Mouse (Mus musculus) lung, embryonic 15.5 days (tissue): ENCODE measurements around the gene Rnf115. TPM values are rescaled to one million over a fixed set of nuclear protein-coding genes. Genes with fewer than 3 reads are reported as not detected.
"Not testable (repeated sequence)": the region's sequence is repeated elsewhere in the genome, so short reads cannot be mapped to it uniquely, and the experiment has no call there.

Experiments
- ATAC-seq: fragments of 200-750 bp; cut with Nextera tagmentation; 2 replicates; pipeline ENCODE4 v1.8.0; 2017; ENCODE audit warnings: moderate number of reproducible peaks, borderline replicate concordance; ENCODE audit not compliant: low FRiP score, low TSS enrichment; ENCODE audit errors: extremely low read depth
- H3K27ac ChIP-seq: fragments of 300-500 bp; sonication (generic); 2 replicates; pipeline ENCODE4 v1.5.1; 2015; ENCODE audit warnings: moderate library complexity, mild to moderate bottlenecking, inconsistent platforms
- H3K27me3 ChIP-seq: fragments of 300-500 bp; sonication (generic); 2 replicates; pipeline ENCODE4 v1.6.1; 2015; ENCODE audit warnings: inconsistent platforms
- H3K36me3 ChIP-seq: fragments of 300-500 bp; sonication (generic); 2 replicates; pipeline ENCODE4 v1.6.1; 2015; ENCODE audit warnings: inconsistent platforms
- H3K4me1 ChIP-seq: fragments of 300-500 bp; sonication (generic); 2 replicates; pipeline ENCODE4 v1.6.1; 2015; ENCODE audit warnings: inconsistent platforms
- H3K4me2 ChIP-seq: fragments of 300-500 bp; sonication (generic); 2 replicates; pipeline ENCODE4 v1.6.1; 2015; ENCODE audit warnings: inconsistent platforms, mild to moderate bottlenecking, moderate library complexity
- H3K4me3 ChIP-seq: fragments of 300-500 bp; sonication (generic); 2 replicates; pipeline ENCODE4 v1.5.1; 2015; ENCODE audit warnings: mild to moderate bottlenecking, inconsistent platforms
- H3K9ac ChIP-seq: fragments of 300-500 bp; sonication (generic); 2 replicates; pipeline ENCODE4 v1.6.1; 2015; ENCODE audit warnings: inconsistent platforms
- H3K9me3 ChIP-seq: fragments of 300-500 bp; sonication (generic); 2 replicates; pipeline ENCODE4 v1.6.1; 2016; ENCODE audit warnings: inconsistent platforms
- WGBS: fragments of 180-500 bp; shearing (Covaris S2); methylation state at CpG from one replicate; pipeline ENCODE4 v1.1.7; 2015; 5-methylcytosine and 5-hydroxymethylcytosine counted together
- polyA plus RNA-seq: library from polyadenylated mRNA; unstranded; fragments of >200 nt; fragmentation: Nextera tagmentation; extraction: Ambion mirVana; gene quantifications from 2 replicates; pipeline ENCODE4 v1.2.1, GENCODE M21; 2015

Gene Rnf115
- polyA plus RNA-seq, 1 experiment from 2014 or later = 52.3 TPM

- H3K4me2 ChIP-seq = no peak overlapping the region
- peaks cover 66% of the 10 kb centered on the region for H3K36me3 ChIP-seq
- no peaks in the 10 kb centered on the region for H3K9me3 ChIP-seq
- no peaks in the 10 kb centered on the region for H3K4me1 ChIP-seq
- ATAC-seq = no peak
- H3K27ac ChIP-seq = no peak overlapping the region
- H3K27me3 ChIP-seq = no peaks in the 10 kb centered on the region
- WGBS = 66% methylated on average over 2 of the region's 2 CpGs
- H3K4me3 ChIP-seq = no peak overlapping the region
- H3K9ac ChIP-seq = no peak overlapping the region
Observed at GRCm38 (mm10) chr3:96715854-96716253, 11.6 kb upstream of the Rnf115 start.

- no peak overlapping the region for H3K4me3 ChIP-seq
- H3K4me1 ChIP-seq = no peaks in the 10 kb centered on the region
- no peak overlapping the region for H3K27ac ChIP-seq
- no peak for ATAC-seq
- H3K9ac ChIP-seq = no peak overlapping the region
- H3K36me3 ChIP-seq = peaks cover 57% of the 10 kb centered on the region
- no peaks in the 10 kb centered on the region for H3K9me3 ChIP-seq
- no peak overlapping the region for H3K4me2 ChIP-seq
- H3K27me3 ChIP-seq = no peaks in the 10 kb centered on the region
- 43% methylated on average over 14 of the region's 14 CpGs for WGBS
Observed at GRCm38 (mm10) chr3:96719173-96719572, 8.3 kb upstream of the Rnf115 start.

GRCm38 (mm10) chr3:96727828-96728633, 567 bp downstream of the Rnf115 start:
- peak overlapping the region; percentile 65 for H3K4me2 ChIP-seq
- no peaks in the 10 kb centered on the region for H3K9me3 ChIP-seq
- no peaks in the 10 kb centered on the region for H3K27me3 ChIP-seq
- ATAC-seq = peak; percentile 50
- WGBS = under 1% methylated on average over 42 of the region's 42 CpGs
- peak overlapping the region; percentile 73 for H3K27ac ChIP-seq
- H3K9ac ChIP-seq = peak overlapping the region; percentile 88
- peaks cover 24% of the 10 kb centered on the region for H3K4me1 ChIP-seq
- H3K4me3 ChIP-seq = peak overlapping the region; percentile 97
- H3K36me3 ChIP-seq = peaks cover 9% of the 10 kb centered on the region; the same call in 1 of the 2 replicates

- 36% methylated on average over 7 of the region's 7 CpGs for WGBS
- Histone ChIP-seq H3K27ac (peak overlapping the region; percentile 73; the same call in 1 of the 2 replicates), H3K27me3 (no peaks in the 10 kb centered on the region), H3K4me1 (peaks cover 24% of the 10 kb centered on the region), H3K9me3 (no peaks in the 10 kb centered on the region), H3K36me3 (peaks cover under 1% of the 10 kb centered on the region; the same call in 1 of the 2 replicates), H3K4me3 (peak overlapping the region; percentile 97), H3K9ac (peak overlapping the region; percentile 88; the same call in 1 of the 2 replicates), H3K4me2 (peak overlapping the region; percentile 65)
- ATAC-seq = no peak
Observed at GRCm38 (mm10) chr3:96728634-96729402, 1.4 kb downstream of the Rnf115 start.

- H3K27me3 ChIP-seq = no peaks in the 10 kb centered on the region
- no peak for ATAC-seq
- peaks cover 24% of the 10 kb centered on the region for H3K4me1 ChIP-seq
- no peak overlapping the region for H3K27ac ChIP-seq
- no peak overlapping the region for H3K4me3 ChIP-seq
- no peaks in the 10 kb centered on the region for H3K36me3 ChIP-seq
- WGBS = 26% methylated on average over 3 of the region's 3 CpGs
- no peak overlapping the region for H3K9ac ChIP-seq
- H3K9me3 ChIP-seq = no peaks in the 10 kb centered on the region
- H3K4me2 ChIP-seq = no peak overlapping the region
Observed at GRCm38 (mm10) chr3:96729403-96729784, 1.9 kb downstream of the Rnf115 start.

GRCm38 (mm10) chr3:96730785-96731184, 3.3 kb downstream of the Rnf115 start:
- Histone ChIP-seq H3K9ac (no peak overlapping the region), H3K36me3 (no peaks in the 10 kb centered on the region), H3K27me3 (no peaks in the 10 kb centered on the region), H3K9me3 (no peaks in the 10 kb centered on the region), H3K4me1 (peaks cover 24% of the 10 kb centered on the region), H3K4me3 (no peak overlapping the region), H3K27ac (no peak overlapping the region), H3K4me2 (no peak overlapping the region)
- WGBS = 66% methylated on average over 5 of the region's 5 CpGs
- ATAC-seq = no peak

GRCm38 (mm10) chr3:96733984-96734383, 6.5 kb downstream of the Rnf115 start:
- H3K4me1 ChIP-seq = peaks cover 10% of the 10 kb centered on the region; the same call in 1 of the 2 replicates
- H3K4me2 ChIP-seq = no peak overlapping the region
- no peak overlapping the region for H3K27ac ChIP-seq
- H3K9ac ChIP-seq = no peak overlapping the region
- 94% methylated on average over 1 of the region's 1 CpGs for WGBS
- H3K36me3 ChIP-seq = no peaks in the 10 kb centered on the region
- H3K9me3 ChIP-seq = no peaks in the 10 kb centered on the region
- H3K27me3 ChIP-seq = no peaks in the 10 kb centered on the region
- no peak overlapping the region for H3K4me3 ChIP-seq
- ATAC-seq = no peak

- Histone ChIP-seq H3K36me3 (no peaks in the 10 kb centered on the region), H3K4me2 (no peak overlapping the region), H3K9me3 (no peaks in the 10 kb centered on the region), H3K4me1 (0 out of 2 replicates have a peak, but pooled peaks cover 2% of the 10 kb centered on the region), H3K4me3 (no peak overlapping the region), H3K9ac (no peak overlapping the region), H3K27me3 (no peaks in the 10 kb centered on the region), H3K27ac (no peak overlapping the region)
- no peak for ATAC-seq
- WGBS = 85% methylated on average over 2 of the region's 2 CpGs
Observed at GRCm38 (mm10) chr3:96735200-96735599, 7.7 kb downstream of the Rnf115 start.

GRCm38 (mm10) chr3:96737013-96737740, 9.7 kb downstream of the Rnf115 start:
- no peak for ATAC-seq
- Histone ChIP-seq H3K4me1 (no peaks in the 10 kb centered on the region), H3K9me3 (no peaks in the 10 kb centered on the region), H3K4me3 (no peak overlapping the region), H3K27ac (no peak overlapping the region), H3K36me3 (no peaks in the 10 kb centered on the region), H3K4me2 (no peak overlapping the region), H3K9ac (no peak overlapping the region), H3K27me3 (no peaks in the 10 kb centered on the region)
- WGBS = 33% methylated on average over 1 of the region's 1 CpGs

- 81% methylated on average over 1 of the region's 1 CpGs for WGBS
- Histone ChIP-seq H3K4me3 (no peak overlapping the region), H3K9me3 (no peaks in the 10 kb centered on the region), H3K27me3 (no peaks in the 10 kb centered on the region), H3K27ac (no peak overlapping the region), H3K4me2 (no peak overlapping the region), H3K4me1 (no peaks in the 10 kb centered on the region), H3K36me3 (no peaks in the 10 kb centered on the region), H3K9ac (no peak overlapping the region)
- ATAC-seq = no peak
Observed at GRCm38 (mm10) chr3:96737995-96738394, 10.5 kb downstream of the Rnf115 start.

- H3K9ac ChIP-seq, H3K4me3 ChIP-seq, ATAC-seq, H3K27me3 ChIP-seq, H3K27ac ChIP-seq, H3K4me1 ChIP-seq, H3K9me3 ChIP-seq, H3K4me2 ChIP-seq, H3K36me3 ChIP-seq: not testable (repeated sequence)
Observed at GRCm38 (mm10) chr3:96740279-96740678, 12.8 kb downstream of the Rnf115 start.
